Mouse (Mus musculus) monocyte, adult 5-6 weeks (primary cell): Measurements from ENCODE around the gene Lrrn4cl. TPM values are rescaled to one million over a fixed set of nuclear protein-coding genes. Genes with fewer than 3 reads are reported as not detected.
"Not testable (repeated sequence)": the region's sequence is repeated elsewhere in the genome, so short reads cannot be mapped to it uniquely, and the experiment has no call there.

Experiments used
- ATAC-seq: fragments of 153-309, 156-312 bp; replicated peaks from 2 replicates; pipeline ENCODE4 v1.8.0; 2017; ENCODE audit warnings: mild to moderate bottlenecking; ENCODE audit not compliant: low TSS enrichment, insufficient number of reproducible peaks, severe bottlenecking, poor library complexity, low FRiP score
- total RNA-seq: library from RNA; stranded (forward); fragments of 200-1000, 200-491, 200-594 nt; gene quantifications from 3 replicates; pipeline ENCODE4 v1.2.3, GENCODE M21; 2017

The Lrrn4cl gene
- total RNA-seq, 1 experiment from 2014 or later: 0.10 TPM

GRCm38 (mm10) chr19:8871267-8872186 is 21.0 kb downstream of the Lrrn4cl start, which contains the start of gene Ubxn1:
Gene Ubxn1, plus strand, starts transcription at chr19:8871496.
- peak; percentile 100 for ATAC-seq

DNA sequence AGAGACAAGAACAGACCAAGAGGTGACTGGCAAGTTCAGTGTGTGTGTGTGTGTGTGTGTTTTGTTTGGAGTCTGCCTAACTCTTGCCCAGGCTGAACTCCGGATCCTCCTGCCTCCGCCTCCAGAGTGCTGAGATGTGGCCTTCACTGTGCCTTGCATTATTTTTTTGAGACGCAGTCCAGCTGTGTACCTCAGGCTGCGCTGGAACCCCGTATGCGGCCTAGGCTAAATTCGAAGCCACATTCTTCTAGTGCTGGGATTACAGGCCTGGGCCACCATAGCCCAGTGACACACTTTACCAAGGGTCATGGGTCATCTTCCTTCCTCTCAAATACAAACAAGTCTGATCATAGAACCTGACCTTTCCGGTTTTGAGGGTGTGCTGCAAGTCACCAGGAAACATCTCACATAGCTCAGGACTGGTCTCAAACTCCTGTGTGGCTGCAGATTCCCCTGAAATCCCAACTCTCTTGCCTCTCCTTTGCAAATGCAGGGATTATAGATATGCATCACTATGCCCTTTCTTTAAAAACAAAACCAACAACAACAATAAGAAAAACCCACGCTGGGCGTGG is 21.8 kb downstream of the Lrrn4cl start:
- no peak for ATAC-seq

DNA sequence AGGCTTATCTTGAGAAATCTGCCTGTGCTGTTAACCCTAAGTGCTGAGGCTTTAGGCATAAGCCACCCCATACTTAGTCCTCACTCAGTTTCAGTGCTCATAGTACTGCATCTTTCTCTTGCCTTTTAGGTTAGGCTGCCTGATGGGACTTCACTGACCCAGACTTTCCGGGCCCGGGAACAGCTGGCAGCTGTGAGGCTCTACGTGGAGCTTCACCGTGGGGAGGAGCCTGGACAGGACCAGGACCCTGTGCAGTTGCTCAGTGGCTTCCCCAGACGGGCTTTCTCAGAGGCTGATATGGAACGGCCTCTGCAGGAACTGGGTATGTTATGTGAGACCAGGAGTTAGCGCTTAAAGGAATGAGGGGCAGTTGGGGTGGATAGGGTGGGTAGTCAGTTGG is 24.5 kb downstream of the Lrrn4cl start:
- ATAC-seq: no peak

DNA sequence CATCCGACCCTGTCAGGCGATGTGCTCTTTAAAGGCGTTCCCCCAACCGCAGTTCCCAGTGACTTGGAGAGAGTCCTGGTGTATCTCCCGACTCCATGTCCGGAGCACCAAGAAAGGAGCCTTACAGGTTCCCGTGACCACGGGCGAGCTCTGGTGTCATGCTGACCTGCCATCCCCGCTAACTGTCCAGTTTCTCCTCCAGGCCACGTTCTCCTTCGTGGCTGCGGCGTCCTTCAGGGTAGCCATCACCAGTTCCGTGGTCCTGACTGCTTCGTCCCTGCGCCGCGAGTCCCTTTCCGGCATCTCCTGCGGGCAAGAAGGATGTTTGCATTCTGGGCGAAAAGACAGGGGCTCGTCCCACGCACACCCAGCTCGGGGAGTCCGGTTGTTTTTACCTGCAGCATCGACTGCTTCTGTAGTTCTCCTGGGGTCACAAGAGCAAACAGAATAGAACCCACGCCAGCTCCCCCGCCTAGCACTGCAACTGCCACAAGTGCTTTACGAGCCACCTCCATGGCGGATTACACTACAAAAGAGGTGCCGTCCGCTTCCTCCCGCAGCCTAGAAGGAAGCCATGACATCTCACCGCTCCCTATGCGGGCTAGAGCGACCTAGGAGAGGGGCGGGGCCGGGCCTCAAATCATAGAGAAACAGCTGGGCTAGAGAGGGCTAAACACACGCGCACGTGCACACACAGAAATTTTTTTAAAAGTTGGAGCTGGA is 29.9 kb downstream of the Lrrn4cl start, which contains the start of gene Uqcc3:
Gene Uqcc3, minus strand, starts transcription at position 613 of the 723 bp plus-strand sequence.
- ATAC-seq: peak; percentile 98

DNA sequence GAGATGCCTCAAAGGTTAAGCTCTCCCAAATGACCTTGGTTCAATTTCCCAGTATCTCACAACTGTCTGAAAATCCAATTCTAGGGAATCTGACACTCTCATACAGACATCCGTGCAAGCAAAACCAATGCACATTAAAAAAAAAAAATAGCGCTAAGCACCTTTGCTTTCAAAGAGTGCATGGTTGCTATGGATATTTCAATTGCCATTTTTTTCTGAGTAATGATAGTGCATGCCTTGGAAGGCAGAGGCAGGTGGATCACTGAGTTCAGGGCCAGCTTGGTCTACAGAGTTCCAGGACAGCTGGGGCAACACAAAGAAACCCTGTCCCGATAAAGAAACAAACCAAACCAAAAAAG is 30.4 kb downstream of the Lrrn4cl start:
- ATAC-seq: no peak

DNA sequence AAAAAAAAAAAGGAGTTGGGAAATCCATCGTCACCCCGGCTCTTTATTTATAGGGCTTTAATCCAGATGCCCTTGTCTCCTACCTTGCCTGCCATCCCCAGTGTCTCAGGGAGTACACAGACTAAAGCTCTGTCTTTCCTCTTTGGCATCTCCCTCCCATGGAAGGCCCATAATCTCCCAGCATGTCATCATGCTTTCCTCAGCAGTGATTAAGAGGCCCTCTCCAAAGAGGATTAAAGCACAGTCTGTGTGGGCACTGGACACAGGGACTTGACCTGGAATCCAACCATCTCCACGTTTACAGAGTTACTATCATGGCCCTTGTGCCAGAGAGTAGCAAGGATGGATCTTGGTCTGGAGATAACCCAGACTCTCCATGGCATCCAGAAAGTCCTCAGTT is 33.0 kb downstream of the Lrrn4cl start, which contains the start of the genes Lbhd1 and Gm49403:
Gene Lbhd1, plus strand, starts transcription at position 117 of the 400 bp plus-strand sequence.
Gene Gm49403, plus strand, starts transcription at position 315 of the 400 bp plus-strand sequence.
- ATAC-seq: no peak

DNA sequence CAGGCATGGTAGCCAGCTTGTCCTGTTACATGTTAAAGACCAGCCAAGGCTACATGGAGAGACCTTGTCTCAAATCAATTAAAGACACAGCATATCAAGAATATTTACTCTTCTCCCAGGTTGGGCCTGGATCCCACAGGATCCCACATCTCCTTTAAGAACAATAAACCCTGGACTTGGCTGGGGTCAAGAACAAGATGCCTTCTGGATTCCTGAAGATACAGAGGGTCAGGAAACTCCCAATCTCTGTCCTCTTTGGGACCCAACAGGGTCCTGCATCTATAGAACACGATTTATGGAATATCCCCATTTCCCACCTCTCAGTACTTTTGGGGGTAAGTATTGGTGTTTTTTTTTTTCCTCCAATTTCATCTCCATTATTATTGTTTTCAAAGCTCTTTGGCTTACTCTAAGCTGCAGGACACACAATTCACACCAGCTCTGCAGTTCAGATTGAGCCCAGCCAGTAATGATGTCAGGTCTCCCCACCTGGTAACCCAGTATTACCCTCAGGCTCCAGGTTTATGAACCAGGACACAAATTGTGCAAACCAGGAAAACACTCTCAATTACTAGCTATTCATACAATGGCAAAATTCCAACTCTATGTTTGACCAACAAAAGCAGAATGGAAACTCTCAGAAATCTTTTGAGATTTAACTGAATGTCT is 36.5 kb downstream of the Lrrn4cl start:
- no peak for ATAC-seq

DNA sequence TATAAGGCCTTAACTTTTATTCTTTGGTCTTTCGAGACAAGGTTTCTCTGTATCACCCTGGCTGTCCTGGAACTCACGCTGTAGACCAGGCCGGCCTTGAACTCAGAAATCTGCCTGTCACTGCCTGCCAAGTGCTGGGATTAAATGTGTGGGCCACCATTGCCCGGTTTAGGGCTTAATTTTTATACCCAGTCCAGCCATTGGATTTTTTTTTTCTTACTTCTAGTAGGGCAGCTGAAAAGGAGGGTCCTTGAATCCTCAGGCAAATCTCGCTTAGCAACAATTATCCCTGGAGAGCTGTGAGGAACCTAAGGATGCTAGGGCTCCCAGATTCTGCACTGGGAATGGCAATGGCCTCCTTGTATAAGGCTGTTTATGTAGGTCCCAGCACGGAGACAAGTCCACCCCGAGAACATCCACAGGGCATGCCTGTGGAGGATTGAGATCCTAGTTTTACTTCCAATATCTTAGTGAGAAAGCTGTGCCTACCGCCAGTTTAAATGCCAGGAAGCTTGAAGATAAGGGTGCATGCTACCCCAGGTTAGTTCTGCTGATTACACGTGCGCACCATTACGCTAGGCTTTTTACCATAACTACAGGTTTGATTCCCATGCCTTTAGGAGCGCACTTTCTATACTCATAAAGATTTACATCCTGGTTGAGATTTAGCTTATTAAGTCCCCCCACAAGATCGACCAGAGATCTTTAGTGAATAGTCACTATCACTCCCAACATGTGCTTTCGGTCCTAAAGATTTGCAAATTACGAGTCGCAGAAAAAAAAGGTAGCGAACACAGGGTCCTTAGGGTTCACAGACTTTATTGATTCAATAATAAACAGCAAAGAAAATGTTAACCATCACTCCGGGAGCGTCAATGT is 37.3 kb downstream of the Lrrn4cl start:
- no peak for ATAC-seq

GRCm38 (mm10) chr19:8888511-8889385 is 38.2 kb downstream of the Lrrn4cl start, which contains the start of the genes 1810009A15Rik and Gm49416:
Gene 1810009A15Rik, plus strand, starts transcription at chr19:8888853.
Gene Gm49416, plus strand, starts transcription at chr19:8888926.
- peak; percentile 96 for ATAC-seq

GRCm38 (mm10) chr19:8892829-8893766 is 42.5 kb downstream of the Lrrn4cl start, which contains the start of gene Ints5:
Gene Ints5, plus strand, starts transcription at chr19:8893005.
- peak; percentile 67 for ATAC-seq

DNA sequence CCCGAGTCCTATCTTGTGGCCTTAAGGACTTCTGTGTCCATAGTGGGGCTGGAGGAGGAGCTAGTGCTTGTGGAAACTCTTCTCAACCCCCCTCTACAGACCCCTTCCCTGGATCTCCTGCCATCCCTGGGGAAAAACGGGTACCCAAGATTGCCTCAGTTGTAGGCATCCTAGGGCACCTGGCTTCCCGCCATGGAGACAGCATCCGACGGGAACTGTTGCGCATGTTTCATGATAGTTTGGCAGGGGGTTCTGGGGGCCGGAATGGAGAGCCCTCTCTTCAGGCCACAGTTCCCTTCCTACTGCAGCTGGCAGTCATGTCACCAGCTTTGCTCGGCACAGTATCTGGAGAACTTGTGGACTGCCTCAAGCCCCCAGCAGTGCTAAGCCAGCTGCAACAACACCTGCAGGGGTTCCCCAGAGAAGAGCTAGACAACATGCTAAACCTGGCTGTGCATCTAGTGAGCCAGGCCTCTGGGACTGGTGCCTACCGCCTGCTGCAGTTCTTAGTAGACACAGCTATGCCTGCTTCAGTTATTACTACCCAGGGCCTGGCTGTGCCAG is 44.9 kb downstream of the Lrrn4cl start:
- ATAC-seq: no peak

- ATAC-seq: not testable (repeated sequence)
Measured at GRCm38 (mm10) chr19:8896231-8896630, 45.7 kb downstream of the Lrrn4cl start.

DNA sequence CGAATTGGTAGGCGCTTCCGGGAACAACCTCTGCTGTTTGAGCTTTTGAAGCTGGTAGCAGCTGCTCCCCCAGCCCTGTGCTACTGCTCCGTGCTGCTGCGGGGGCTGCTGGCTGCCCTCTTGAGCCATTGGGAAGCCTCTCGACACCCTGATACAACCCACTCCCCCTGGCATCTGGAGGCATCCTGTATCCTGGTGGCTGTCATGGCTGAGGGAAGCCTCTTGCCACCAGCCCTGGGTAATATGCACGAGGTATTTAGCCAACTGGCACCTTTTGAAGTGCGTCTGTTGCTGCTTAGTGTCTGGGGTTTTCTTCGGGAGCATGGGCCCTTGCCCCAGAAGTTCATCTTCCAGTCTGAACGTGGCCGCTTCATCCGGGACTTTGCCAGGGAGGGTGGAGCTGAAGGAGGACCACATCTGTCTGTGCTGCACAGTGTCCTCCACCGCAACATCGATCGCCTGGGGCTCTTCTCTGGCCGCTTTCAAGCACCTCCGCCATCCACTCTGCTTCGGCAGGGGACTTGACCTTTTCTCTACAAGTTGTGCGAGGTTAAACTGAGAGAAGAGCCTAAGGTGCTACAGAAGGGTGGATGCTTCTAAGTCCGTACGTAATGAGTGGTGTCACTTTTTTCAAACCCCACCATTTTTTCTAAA is 46.8 kb downstream of the Lrrn4cl start:
- not testable (repeated sequence) for ATAC-seq

DNA sequence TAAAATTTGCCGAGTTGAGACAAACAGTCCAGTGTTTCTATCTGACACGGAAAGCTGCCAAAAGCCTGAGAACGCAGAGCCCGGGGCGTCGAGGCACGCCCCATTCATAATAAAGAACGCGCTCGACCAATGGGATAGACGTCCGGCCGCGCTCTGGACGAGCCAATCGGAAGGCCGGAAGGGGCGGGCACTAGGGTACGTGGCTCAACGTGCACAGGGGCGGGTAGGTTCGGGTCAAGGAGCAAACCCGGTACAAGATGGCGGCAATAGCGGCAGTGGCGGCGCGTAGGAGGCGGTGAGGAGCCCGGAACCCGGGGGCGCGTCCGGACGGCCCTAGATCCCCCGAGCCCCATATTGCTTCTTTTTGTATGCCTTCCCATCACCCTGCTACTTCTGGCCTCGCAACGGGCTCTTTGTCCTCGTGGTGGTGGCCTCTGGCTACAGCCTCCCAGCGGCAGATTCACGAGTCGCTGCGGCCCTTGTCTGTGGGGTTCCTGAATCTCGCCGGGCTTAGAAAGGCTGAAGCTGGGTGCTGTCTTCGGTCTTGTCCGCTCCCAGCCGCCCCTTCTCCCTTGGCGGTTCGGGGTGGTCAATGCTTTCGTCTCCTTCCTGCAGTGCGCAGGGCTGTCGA is 47.4 kb downstream of the Lrrn4cl start, which contains the start of gene Ganab:
Gene Ganab, plus strand, starts transcription at position 207 of the 631 bp plus-strand sequence.
- ATAC-seq: peak; percentile 98
